Mouse (Mus musculus) common myeloid progenitor, adult 5-6 weeks (primary cell): Measurements from ENCODE around the gene Atp5g1. TPM values are rescaled to one million over a fixed set of nuclear protein-coding genes. Genes with fewer than 3 reads are reported as not detected.

Source experiments
- ATAC-seq: replicated peaks from 2 replicates; pipeline ENCODE4 v1.8.0; 2016; ENCODE audit warnings: low read depth, mild to moderate bottlenecking, moderate TSS enrichment, inconsistent platforms; ENCODE audit not compliant: poor library complexity, severe bottlenecking
- total RNA-seq: library from RNA; stranded (forward); fragments of 200-1000, 187-1606 nt; gene quantifications from 2 replicates; pipeline ENCODE4 v1.2.3, GENCODE M21; 2017

Atp5g1 gene
- total RNA-seq, 1 experiment from 2014 or later: 110 TPM

DNA sequence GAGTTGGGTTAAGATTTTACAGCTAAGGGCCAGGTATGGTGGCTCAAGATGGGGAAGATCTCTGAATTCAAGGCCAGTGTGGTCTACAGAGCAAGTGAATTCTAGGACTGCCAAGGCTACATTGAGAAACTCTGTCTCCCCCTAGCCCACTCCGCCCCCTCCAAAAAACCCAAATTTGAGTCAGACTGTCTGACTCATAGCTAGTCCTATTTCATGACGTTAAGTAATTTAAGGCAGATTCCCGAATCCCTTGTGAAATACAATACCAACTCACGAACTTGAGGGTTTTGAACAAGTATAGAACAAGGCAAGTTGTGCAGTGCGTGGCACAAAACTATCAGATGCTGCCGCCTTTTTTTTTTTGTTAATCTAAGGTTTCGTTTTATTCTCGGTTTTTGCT is 41.4 kb downstream of the Atp5g1 start:
- no peak for ATAC-seq

DNA sequence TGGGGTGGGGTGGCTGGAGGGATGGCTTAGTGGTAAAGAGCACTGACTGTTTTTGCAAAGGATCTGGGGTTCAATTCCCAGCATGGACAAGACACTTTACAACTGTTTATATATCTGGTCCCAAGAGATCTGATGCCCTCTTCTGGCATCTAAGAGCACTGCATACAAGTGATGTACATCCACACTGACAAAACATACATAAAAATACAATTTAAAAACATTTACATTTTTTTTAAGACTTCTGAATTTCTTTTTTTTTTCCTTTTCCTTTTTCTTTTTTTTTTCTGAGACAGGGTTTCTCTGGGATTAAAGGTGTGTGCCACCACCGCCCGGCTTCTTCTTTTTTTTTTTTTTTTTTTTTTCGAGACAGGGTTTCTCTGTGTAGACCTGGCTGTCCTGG is 42.2 kb downstream of the Atp5g1 start:
- ATAC-seq: no peak

DNA sequence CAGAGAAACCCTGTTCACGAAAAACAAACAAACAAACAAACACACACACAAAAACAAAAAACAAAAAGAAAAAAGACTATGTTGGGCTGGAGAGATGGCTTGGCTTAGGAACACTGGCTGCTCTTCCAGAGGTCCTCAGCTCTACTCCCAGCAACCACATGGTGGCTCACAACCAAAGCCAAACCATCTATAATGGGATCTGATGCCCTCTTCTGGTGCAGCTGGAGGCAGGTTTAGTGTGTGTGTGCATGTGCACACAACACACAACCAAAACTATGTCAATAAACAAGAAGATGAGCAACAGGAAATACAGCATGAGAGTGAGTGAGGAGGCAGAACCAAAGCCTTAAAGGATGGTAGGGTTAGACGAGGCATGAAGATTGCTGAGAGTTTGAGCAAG is 43.8 kb downstream of the Atp5g1 start:
- ATAC-seq: no peak

DNA sequence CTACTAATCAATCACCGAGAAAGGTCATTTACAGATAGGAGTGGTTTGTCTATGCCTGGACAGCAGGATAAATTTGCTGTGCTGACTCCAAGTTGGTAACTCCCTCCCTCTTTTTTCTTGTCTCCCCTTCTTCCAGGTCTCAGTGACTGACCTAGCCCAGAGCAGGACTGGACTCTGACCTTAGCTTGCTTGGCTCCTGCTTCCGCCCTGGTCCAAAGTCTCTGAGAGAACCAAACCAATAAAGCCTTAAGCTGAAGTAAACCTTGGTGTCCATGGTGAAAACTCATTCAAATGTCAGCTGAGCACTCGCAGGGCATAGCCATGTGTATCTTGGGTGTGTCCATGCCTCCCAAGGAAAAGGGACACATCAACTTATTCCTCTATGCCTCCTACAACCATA is 44.9 kb downstream of the Atp5g1 start:
- ATAC-seq: no peak

DNA sequence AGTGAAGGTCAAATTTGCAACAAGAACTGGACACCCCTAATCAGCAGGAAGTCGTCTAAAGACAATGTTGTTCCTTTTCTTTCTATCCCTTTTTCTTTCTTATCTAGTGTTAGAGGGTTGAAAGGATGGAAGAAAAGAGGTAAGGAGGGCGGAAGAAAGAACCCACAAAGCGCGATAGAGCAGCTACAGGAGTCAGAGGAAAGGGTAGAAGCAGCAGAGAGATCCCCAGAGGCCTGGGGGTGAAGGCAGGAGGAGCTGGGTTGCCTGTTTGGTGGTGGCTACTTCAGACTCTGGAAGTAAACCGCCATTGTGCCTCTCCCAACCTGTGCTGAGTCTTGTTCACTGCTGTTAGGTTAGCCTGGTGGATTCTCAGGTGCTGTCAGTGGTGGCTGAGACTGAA is 47.3 kb downstream of the Atp5g1 start:
- no peak for ATAC-seq

DNA sequence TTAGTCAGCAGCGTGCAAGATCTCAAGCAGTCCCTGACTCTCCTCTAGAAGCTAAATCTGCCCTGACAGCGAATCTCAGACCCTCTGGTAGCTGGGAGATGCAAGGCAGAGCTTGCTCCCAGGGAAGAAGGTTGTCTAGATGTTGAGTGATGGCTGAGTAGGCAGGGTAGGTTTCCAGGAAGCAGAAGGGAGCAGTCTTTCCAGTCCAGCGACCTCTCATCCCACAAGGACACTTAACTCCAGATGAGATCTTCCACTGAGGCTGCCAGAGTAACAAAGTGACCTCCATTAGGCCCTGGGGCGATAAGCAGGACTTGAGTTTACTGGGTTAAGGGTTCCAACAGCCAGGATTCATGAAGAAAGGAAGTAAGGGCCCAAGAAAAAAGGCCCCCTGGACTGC is 54.8 kb downstream of the Atp5g1 start:
- no peak for ATAC-seq

Other genes with a start within 250 kb of the Atp5g1 start
- 2.6 and 10.2 TPM in 2 replicates for gene Gngt2, start 238.5 kb downstream of the Atp5g1 start, total RNA-seq
- 5.9 TPM in 2 replicates for gene Abi3, start 233.2 kb downstream of the Atp5g1 start, total RNA-seq
- not detected in 2 replicates for gene B4galnt2, start 160.8 kb downstream of the Atp5g1 start, total RNA-seq
- gene Igf2bp1, start 69.7 kb downstream of the Atp5g1 start, total RNA-seq: not detected in 2 replicates
- not detected in 2 replicates for gene Gip, start 51.1 kb downstream of the Atp5g1 start, total RNA-seq
- gene Snf8, start 40.8 kb downstream of the Atp5g1 start, total RNA-seq: 41.2 and 42.4 TPM in 2 replicates
- gene Ube2z, start 10.3 kb downstream of the Atp5g1 start, total RNA-seq: 12.0 and 20.1 TPM in 2 replicates
- not detected in 2 replicates for gene Calcoco2, start 36.3 kb upstream of the Atp5g1 start, total RNA-seq
- gene Ttll6, start 58.1 kb upstream of the Atp5g1 start, total RNA-seq: not detected in 2 replicates
- gene Hoxb13, start 118.6 kb upstream of the Atp5g1 start, total RNA-seq: not detected in 2 replicates
- gene Hoxb9, start 195.8 kb upstream of the Atp5g1 start, total RNA-seq: not detected in 2 replicates
- gene Hoxb8, start 206.2 kb upstream of the Atp5g1 start, total RNA-seq: not detected in 2 replicates
- not detected in 2 replicates for gene Hoxb7, start 211.0 kb upstream of the Atp5g1 start, total RNA-seq
- not detected in 2 replicates for gene Hoxb6, start 216.8 kb upstream of the Atp5g1 start, total RNA-seq
- gene Hoxb5, start 227.7 kb upstream of the Atp5g1 start, total RNA-seq: not detected in 2 replicates
- 1.1 and 2.8 TPM in 2 replicates for gene Hoxb4, start 242.6 kb upstream of the Atp5g1 start, total RNA-seq
- 0.55 and 0.78 TPM in 2 replicates for gene Hoxb3, start 247.7 kb upstream of the Atp5g1 start, total RNA-seq